Mouse (Mus musculus): ENCODE results near the gene Zzef1. TPM values are rescaled to one million over a fixed set of nuclear protein-coding genes. Genes with fewer than 3 reads are reported as not detected.

Zzef1 gene
- polyA plus RNA-seq, 1 experiment from 2014 or later: 13.0 TPM

DNA sequence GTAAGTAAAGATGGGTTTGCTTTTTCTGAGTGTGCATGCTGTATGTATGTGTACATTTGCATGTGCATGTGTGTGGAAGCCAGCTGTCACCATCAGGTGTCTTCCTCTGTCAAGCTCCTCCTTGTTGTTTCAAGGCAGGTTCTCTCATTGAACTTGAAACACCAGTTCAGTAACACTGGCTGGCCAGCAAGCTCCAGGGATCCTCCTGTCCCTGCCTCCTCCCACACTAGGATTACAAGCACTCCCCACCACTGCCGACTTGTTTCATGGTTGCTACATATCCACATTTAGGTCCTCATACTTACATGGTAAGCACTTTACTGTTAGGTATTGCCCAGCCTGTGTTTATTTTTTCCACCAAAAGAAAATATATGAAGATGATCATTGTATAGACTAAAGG lies 96.6 kb downstream of the Zzef1 start:
- no peak overlapping the region for H3K4me3 ChIP-seq (ENCODE audit: inconsistent target)
- H3K36me3 ChIP-seq (ENCODE audit: inconsistent target): peaks cover 62% of the 10 kb centered on the region
- H3K27ac ChIP-seq: no peak overlapping the region
- 100% methylated on average over 1 of the region's 1 CpGs for WGBS (ENCODE audit: missing documents)
- no peaks in the 10 kb centered on the region for H3K79me2 ChIP-seq (ENCODE audit: inconsistent target)

DNA sequence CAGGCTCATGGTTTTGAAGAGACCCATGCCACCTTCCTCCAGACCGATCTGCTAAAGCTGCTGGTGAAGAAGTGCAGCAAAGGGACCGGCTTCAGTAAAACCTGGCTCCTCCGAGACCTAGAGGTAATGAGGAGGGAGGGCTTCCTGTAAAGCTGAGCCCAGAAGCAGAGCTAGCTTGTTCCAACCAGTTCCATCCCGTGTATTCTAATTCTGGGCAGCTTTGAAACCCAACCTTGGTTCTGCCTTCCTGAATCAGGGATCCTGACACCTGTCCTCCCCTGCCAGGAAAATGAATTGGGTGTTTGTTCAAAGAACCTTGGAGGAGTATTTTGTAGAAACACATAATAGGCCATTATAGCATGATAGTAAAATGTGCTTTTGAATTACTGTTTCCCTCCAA lies 112.4 kb downstream of the Zzef1 start:
- Histone ChIP-seq H3K79me2 (ENCODE audit: inconsistent target) (no peaks in the 10 kb centered on the region), H3K36me3 (ENCODE audit: inconsistent target) (peaks cover 71% of the 10 kb centered on the region), H3K27ac (no peak overlapping the region), H3K4me3 (ENCODE audit: inconsistent target) (no peak overlapping the region)
- 92% methylated on average over 4 of the region's 4 CpGs for WGBS (ENCODE audit: missing documents)

DNA sequence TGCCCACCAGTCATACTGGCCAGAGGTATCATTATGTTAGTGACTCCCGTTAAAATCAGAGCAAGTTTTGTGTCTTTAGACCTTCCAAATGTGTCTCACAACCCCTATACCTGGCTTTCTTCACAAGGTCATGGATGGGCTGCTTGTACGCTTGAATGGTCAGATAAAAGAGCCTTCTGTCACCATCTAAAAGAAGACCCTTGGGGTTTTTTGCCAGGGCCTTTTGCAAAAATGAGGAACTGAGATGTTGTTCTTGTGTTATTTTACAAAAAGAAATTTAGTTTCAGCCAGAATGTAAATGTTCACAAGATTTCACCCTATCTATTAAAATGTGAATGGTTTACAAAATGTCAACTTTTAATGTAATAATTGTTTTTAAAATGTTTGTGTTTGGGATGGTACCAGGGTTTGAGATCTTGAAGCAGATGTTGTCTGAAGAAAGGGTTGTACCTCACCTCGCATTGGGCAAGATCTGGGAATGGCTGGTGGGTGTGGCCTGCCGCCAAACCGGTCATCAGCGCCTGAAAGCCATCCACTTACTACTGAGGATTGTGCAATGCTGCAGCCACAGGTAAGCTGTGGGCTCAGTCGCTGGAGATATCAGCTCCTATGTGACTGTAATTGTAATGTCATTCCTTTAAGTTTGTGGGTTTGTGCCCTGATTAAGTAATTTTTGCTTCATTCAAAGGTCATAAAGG lies 121.4 kb downstream of the Zzef1 start:
- Histone ChIP-seq H3K36me3 (ENCODE audit: inconsistent target) (peaks cover 86% of the 10 kb centered on the region), H3K27ac (no peak overlapping the region), H3K4me3 (ENCODE audit: inconsistent target) (no peak overlapping the region), H3K79me2 (ENCODE audit: inconsistent target) (no peaks in the 10 kb centered on the region)
- 76% methylated on average over 4 of the region's 7 CpGs for WGBS (ENCODE audit: missing documents)

DNA sequence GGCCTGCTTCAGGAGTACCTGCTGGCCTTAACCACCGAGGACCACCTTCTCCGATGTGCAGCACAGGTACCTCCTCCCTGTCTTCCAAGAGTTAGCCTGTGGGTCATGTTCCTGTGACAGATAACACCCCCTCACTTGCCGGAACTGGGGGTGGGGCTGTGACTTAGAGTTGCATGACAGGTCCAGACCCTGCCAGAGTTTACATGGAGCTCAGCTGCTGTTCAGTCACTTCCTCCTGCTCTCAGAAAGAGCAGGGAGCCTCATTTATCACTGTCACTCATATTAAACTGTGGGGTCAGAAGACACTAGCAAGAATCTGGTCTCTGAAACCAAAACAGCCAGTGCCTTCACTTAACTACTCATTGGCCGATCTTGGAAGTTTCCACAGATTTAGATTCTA lies 127.1 kb downstream of the Zzef1 start:
- 36% methylated on average over 4 of the region's 4 CpGs for WGBS (ENCODE audit: missing documents)
- H3K27ac ChIP-seq: no peak overlapping the region
- peaks cover 61% of the 10 kb centered on the region for H3K36me3 ChIP-seq (ENCODE audit: inconsistent target)
- no peak overlapping the region for H3K4me3 ChIP-seq (ENCODE audit: inconsistent target)
- no peaks in the 10 kb centered on the region for H3K79me2 ChIP-seq (ENCODE audit: inconsistent target)

DNA sequence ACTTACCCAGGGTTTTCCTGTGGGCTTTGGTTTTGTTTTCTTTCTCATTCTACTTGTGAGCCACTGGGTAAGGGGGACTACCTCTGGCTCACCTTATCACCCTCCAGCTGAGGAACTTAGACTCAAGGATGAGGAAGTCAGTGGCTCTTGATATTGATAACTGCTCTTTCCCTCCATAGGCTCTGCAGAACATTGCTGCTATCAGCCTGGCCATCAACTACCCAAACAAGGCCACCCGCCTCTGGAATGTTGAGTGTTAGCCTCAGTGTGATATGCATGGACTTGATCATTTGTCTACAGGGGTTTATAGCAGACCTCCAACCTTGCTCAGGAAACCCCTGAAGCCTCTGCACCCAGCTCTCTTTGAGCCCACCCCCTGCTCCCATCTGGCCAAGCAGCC lies 128.4 kb downstream of the Zzef1 start:
- WGBS (ENCODE audit: missing documents): 90% methylated on average over 1 of the region's 1 CpGs
- no peak overlapping the region for H3K4me3 ChIP-seq (ENCODE audit: inconsistent target)
- H3K79me2 ChIP-seq (ENCODE audit: inconsistent target): no peaks in the 10 kb centered on the region
- H3K36me3 ChIP-seq (ENCODE audit: inconsistent target): peaks cover 48% of the 10 kb centered on the region
- H3K27ac ChIP-seq: no peak overlapping the region

DNA sequence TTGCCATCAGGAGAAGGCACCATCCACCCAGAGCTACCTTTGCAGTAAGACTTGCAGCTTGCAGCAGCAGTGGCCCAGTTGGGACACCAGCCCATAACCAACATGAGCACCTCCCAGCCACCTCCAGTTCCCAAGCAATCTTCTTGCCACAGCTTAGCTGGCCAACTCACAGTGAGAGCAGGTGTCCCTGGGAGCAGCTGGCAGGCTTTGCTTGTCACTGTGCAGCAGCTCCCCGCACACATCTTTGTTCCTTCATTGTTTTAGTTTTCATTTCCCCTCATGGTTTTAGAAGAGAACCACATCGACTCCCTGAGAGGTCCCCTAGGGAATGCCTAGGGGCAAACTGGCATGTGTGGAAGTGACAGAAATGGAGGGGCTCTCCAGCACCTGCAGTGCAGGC lies 129.0 kb downstream of the Zzef1 start:
- Histone ChIP-seq H3K36me3 (ENCODE audit: inconsistent target) (peaks cover 43% of the 10 kb centered on the region), H3K4me3 (ENCODE audit: inconsistent target) (no peak overlapping the region), H3K27ac (no peak overlapping the region), H3K79me2 (ENCODE audit: inconsistent target) (no peaks in the 10 kb centered on the region)
- WGBS (ENCODE audit: missing documents): 45% methylated on average over 2 of the region's 2 CpGs

DNA sequence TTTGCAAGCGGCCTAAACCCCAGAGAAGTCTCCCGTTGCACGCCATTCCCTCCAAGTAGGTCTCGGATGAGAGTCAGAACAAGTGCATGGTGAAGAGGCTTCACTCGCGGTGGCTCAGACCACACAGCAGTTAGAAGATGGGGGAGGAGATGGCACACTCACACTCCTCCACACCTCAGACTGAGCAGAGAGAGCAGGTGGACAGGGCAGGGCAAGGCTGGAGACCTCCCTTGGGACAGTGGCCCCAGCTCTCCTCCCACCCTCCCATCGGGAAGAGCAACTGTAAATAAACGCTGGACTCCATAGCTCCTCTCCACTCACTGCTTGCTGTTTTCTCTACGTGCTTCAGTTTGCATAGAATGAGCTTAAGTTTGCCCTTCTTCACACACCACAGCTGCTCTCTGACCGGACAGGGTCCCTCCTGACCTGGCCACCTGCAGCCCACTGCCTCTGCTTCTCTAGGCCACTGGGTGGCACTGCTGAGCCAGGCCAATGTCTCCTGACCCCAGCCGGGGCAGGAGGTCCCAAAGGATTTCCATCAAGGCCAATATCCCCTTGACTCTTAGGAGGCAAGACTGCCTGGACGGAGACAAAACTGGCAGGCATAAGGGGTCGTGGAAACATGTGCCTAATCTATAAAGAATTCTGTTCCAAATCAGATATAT lies 130.3 kb downstream of the Zzef1 start:
- 68% methylated on average over 13 of the region's 13 CpGs for WGBS (ENCODE audit: missing documents)
- Histone ChIP-seq H3K36me3 (ENCODE audit: inconsistent target) (peaks cover 32% of the 10 kb centered on the region), H3K27ac (no peak overlapping the region), H3K79me2 (ENCODE audit: inconsistent target) (no peaks in the 10 kb centered on the region), H3K4me3 (ENCODE audit: inconsistent target) (no peak overlapping the region)

DNA sequence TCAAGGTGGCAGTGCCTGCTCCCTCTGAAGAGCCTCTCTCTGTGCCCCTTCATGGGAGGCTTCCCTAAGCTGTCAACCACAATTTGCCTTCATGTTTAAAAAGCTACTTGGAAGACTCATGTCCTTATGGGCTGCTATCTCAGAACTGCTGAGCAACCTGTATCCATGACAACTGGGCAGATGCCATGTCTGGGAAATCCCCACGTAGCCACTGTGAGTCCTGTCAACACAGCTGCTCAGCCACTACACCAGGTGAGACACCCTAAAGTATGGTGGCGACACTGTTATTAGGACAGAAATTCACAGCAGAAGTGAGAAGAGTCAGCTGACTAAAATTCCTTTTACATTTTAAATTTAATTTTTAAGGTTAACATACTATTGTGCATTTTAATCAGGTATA lies 132.5 kb downstream of the Zzef1 start:
- WGBS (ENCODE audit: missing documents): 89% methylated on average over 2 of the region's 2 CpGs
- no peaks in the 10 kb centered on the region for H3K79me2 ChIP-seq (ENCODE audit: inconsistent target)
- no peak overlapping the region for H3K27ac ChIP-seq
- H3K4me3 ChIP-seq (ENCODE audit: inconsistent target): no peak overlapping the region
- peaks cover 20% of the 10 kb centered on the region for H3K36me3 ChIP-seq (ENCODE audit: inconsistent target)

DNA sequence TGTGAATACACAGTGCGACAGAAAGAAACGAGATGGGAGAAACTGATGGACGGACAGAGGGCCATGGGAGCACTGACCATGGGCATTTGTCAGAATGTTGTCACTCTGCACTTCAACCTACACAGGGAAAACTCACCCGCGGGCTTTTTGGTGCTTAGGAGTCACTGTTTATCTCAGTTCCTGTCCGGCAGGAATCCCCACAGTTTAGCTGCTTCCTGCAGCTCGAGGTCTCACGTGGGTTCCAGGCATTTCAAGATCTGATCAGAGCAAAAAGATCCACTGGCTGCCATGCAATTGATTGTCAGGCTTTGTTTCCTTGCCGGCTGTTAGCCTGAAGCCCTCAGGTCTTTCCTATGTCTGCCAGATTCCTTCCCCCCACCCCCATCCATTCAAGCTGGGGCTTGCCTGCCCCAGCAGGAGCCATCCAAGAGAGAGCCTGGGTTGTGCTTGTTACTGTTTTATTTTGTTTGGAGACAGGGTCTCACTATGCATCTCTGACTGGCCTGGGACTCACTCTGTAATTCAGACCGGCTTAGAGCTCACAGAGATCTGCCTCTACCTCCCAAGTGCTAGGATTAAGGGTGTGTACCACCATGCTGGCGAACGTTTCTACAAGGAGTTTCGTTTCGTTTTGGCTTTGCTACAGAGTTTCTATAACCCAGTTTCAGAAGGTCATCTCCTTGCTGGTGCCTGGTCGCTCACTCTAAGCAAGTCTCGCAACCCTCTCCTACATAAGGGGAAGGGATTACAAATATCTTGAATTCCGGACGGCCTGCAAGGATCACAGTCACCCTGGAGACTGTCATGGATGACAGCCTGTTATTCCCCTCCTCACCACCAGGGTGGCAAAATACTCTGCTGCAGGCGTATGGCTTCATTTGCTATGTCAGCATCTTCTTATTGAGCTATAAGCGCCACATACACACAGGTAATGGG lies 144.4 kb downstream of the Zzef1 start:
- Histone ChIP-seq H3K27ac (peak overlapping the region; percentile 19; the same call in 1 of the 2 replicates), H3K79me2 (ENCODE audit: inconsistent target) (no peaks in the 10 kb centered on the region), H3K36me3 (ENCODE audit: inconsistent target) (no peaks in the 10 kb centered on the region), H3K4me3 (ENCODE audit: inconsistent target) (peak overlapping the region; percentile 28)
- WGBS (ENCODE audit: missing documents): 42% methylated on average over 20 of the region's 20 CpGs

DNA sequence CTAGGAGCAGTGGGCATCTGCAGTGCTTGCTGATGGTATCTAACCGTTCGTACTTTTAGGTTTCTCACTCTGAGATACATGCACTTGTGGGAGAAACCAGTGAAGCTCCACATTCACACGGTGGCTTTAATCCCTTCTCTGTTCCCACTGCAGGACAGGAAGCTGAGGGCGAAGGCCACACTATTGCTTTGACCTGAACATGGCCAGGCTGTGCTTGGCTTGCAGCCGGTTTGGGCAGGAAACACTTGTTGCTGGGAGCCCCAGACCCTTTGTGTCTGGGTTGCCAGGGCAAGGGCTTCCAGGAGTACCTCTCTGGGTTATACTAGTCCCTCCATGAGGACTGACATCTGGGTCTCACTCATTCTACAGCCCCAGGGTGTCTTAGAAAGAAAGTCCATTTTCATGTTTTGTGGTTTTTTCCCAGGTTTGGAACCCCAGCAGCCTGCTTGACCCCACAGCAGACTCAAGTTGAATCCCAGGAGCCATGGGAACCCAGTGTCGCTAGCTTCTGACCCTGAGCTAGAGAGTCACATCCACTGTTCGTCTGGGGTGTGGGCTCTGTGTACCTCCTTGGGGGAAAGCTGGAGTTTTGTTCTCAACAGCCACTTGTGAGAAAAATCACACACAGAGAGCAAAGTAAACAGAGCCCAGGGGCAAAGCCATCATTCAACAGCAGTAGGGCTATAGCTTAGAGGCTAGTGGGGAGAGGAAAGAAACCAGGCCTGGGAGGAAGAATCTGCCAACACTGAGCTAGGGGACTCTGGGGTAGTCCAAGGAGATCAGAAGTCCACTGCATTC lies 149.2 kb downstream of the Zzef1 start:
- Histone ChIP-seq H3K4me3 (ENCODE audit: inconsistent target) (no peak overlapping the region), H3K79me2 (ENCODE audit: inconsistent target) (no peaks in the 10 kb centered on the region), H3K27ac (peak overlapping the region; percentile 79), H3K36me3 (ENCODE audit: inconsistent target) (no peaks in the 10 kb centered on the region)
- WGBS (ENCODE audit: missing documents): 61% methylated on average over 7 of the region's 7 CpGs

DNA sequence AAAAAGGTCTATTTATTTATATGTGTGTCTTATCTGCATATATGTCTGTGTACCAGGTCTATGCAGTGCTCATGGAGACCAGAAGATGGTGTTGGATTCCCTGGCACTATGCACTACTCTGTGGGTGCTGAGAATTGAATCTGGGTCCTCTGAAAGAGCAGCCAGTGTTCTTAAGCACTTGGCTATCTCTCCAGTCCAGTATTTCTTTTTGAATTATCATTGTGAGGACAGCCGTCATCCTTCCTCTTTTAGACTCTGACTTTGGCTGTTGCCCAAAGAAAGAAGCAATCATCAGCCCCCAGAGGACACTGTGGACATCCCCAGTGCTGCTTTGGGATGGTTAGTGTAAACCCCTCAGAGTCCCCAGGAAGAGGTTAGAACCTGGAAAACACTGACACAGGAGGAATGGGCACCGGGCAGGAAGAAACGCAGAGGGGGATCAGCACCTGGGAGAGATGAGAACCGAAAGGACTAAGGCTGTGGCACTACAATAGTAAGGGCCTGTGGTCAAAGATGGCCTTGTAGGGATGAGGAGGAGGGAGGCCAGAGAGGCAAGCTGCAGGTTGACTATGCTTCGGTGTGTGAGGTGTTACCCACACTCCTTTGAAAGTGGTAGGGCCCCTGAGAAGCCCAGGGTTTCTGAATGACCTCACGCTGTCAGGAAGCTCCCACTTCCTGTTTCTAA lies 150.0 kb downstream of the Zzef1 start:
- no peaks in the 10 kb centered on the region for H3K36me3 ChIP-seq (ENCODE audit: inconsistent target)
- no peak overlapping the region for H3K4me3 ChIP-seq (ENCODE audit: inconsistent target)
- WGBS (ENCODE audit: missing documents): 4% methylated on average over 6 of the region's 6 CpGs
- H3K79me2 ChIP-seq (ENCODE audit: inconsistent target): no peaks in the 10 kb centered on the region
- H3K27ac ChIP-seq: peak overlapping the region; percentile 79

DNA sequence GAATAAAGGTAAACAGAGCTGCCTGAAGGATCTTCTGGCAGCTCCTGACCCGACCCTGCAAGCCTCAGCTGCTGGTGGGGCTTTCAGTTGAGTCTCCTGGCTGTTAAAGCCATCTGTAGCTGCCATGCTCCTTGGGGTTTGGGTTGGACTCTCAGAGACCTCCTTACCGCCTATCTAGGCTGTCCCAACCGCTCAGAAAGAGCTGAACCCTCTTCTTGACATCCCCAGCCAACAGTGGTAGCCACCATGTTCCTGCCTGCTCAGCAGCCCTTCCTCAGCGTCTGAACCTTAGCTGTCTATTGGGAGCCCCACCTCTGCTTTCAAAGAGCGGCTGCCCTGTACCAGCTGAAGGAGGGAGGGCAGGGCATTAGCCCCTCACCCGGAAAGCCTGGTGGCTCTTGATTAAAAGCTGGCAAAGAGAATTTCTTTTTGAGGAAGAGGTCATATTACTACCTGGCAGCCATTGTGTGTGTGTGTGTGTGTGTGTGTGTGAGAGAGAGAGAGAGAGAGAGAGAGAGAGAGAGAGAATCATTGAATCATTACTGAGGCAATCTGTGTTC lies 150.6 kb downstream of the Zzef1 start:
- 9% methylated on average over 6 of the region's 6 CpGs for WGBS (ENCODE audit: missing documents)
- Histone ChIP-seq H3K4me3 (ENCODE audit: inconsistent target) (no peak overlapping the region), H3K36me3 (ENCODE audit: inconsistent target) (no peaks in the 10 kb centered on the region), H3K79me2 (ENCODE audit: inconsistent target) (no peaks in the 10 kb centered on the region), H3K27ac (peak overlapping the region; percentile 79)

DNA sequence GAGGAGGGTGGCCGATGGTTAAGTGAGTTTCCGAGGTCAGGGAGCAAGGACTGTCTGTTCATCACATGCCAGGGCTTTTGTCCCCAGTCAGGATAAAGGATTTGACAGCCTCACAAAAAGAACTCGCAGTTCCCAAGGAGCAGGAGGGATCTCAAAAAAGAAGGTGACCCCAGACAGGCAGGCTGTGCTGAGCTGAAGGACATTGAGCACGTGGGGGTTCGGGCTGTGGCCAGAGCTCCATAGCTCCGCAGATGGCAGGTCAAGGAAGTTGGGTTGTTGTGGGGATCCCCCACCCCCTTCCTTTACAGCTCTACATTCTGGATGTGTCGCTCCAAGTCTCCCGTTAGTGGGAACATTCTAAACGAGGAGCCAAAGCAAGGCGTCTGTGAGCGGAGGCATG lies 151.8 kb downstream of the Zzef1 start:
- 98% methylated on average over 11 of the region's 11 CpGs for WGBS (ENCODE audit: missing documents)
- no peaks in the 10 kb centered on the region for H3K36me3 ChIP-seq (ENCODE audit: inconsistent target)
- no peak overlapping the region for H3K4me3 ChIP-seq (ENCODE audit: inconsistent target)
- H3K79me2 ChIP-seq (ENCODE audit: inconsistent target): no peaks in the 10 kb centered on the region
- no peak overlapping the region for H3K27ac ChIP-seq
